Comparison of ENCODE assay signal across 19 mouse cellular contexts in genomic region chr11:101348774-101349173, GRCm38 (mm10). TPM values are rescaled to one million over a fixed set of nuclear protein-coding genes. Genes with fewer than 3 reads are reported as not detected.
"Had no signal": no experiment of that assay in that cellular context is flagged by ENCODE, and none has a peak within 500 bp of the region (broad histone marks: within the 10 kb centered on the region; RNA-seq: fewer than 3 reads in every experiment).

No protein-coding gene starts in this region.

- H3K9ac ChIP-seq: limb, embryonic 15.5 days; liver, embryonic 12.5 days; lung, embryonic 14.5 days; midbrain, embryonic 12.5 days had no signal

- H3K27ac ChIP-seq: layer of hippocampus, adult 2 months; limb, embryonic 15.5 days; liver, embryonic 12.5 days; midbrain, embryonic 12.5 days had no signal

- H3K4me3 ChIP-seq: layer of hippocampus, adult 2 months; limb, embryonic 15.5 days; liver, embryonic 12.5 days; midbrain, embryonic 12.5 days had no signal

- ATAC-seq: liver, embryonic 12.5 days had no signal

- DNase-seq: kidney, postnatal 10 days; kidney, postnatal 4 days; left cerebral cortex, postnatal 4 days; lung, postnatal 10 days; lung, postnatal 4 days; right cerebral cortex, adult 18-20 months; right cerebral cortex, postnatal 25 days; thymus, adult 18-20 months; thymus, postnatal 14 days had no signal

- H3K9me3 ChIP-seq: limb, embryonic 15.5 days; liver, embryonic 12.5 days; midbrain, embryonic 12.5 days had no signal

- H3K4me1 ChIP-seq: liver, embryonic 12.5 days; midbrain, embryonic 12.5 days had no signal

- H3K27me3 ChIP-seq: limb, embryonic 15.5 days; midbrain, embryonic 12.5 days had no signal

- H3K4me2 ChIP-seq: limb, embryonic 15.5 days; liver, embryonic 12.5 days; lung, embryonic 14.5 days; midbrain, embryonic 12.5 days had no signal

- H3K36me3 ChIP-seq: limb, embryonic 15.5 days; liver, embryonic 12.5 days; midbrain, embryonic 12.5 days had no signal

RNA-seq across cellular contexts. Expression of gene Aoc3, which starts 18.4 kb away (rescaled TPM):
- total RNA-seq: megakaryocyte, adult 5-6 weeks had no signal
- polyA plus RNA-seq: midbrain, embryonic 12.5 days; neural tube, embryonic 14.5 days had no signal

RNA-seq across cellular contexts. Expression of gene G6pc, which starts 18.6 kb away (rescaled TPM):
- total RNA-seq: layer of hippocampus, adult 2 months; layer of hippocampus, postnatal 10 days; left cerebral cortex, postnatal 10 days; left cerebral cortex, postnatal 4 days; megakaryocyte, adult 5-6 weeks; midbrain, postnatal 0 days had no signal
- polyA plus RNA-seq: limb, embryonic 15.5 days; liver, embryonic 12.5 days; lung, embryonic 14.5 days; midbrain, embryonic 12.5 days; midbrain, postnatal 0 days; neural tube, embryonic 14.5 days had no signal
